Mouse (Mus musculus) MEL (cell line): ENCODE measurements around the gene Rps11. TPM values are rescaled to one million over a fixed set of nuclear protein-coding genes. Genes with fewer than 3 reads are reported as not detected.

ENCODE experiments used
- DNase-seq: peaks from one replicate; pipeline ENCODE4 v3.0.0; 2011; ENCODE audit warnings: low read depth, low spot score
- H3K27ac ChIP-seq: 2 replicates; pipeline ENCODE4 v1.5.1; 2012; ENCODE audit warnings: low read depth, mild to moderate bottlenecking, control low read depth, low read length, moderate library complexity; ENCODE audit not compliant: control insufficient read depth
- H3K27me3 ChIP-seq, 2 experiments: fragments of 150-350 bp in 1 of 2; sonication (generic) in 1 of 2; 2 replicates each; pipeline ENCODE4 v1.6.1; 2012; ENCODE audit warnings: low read length in 2 of 2, mild to moderate bottlenecking in 2 of 2, improper control_type of control experiment in 1 of 2, moderate library complexity in 1 of 2; ENCODE audit not compliant: insufficient read depth in 2 of 2, control insufficient read depth in 1 of 2
- H3K36me3 ChIP-seq, 2 experiments: 2 replicates each; pipeline ENCODE4 v1.6.1; 2012 to 2014; ENCODE audit warnings: low read length in 2 of 2, improper control_type of control experiment in 1 of 2, inconsistent platforms in 1 of 2, mild to moderate bottlenecking in 1 of 2; ENCODE audit not compliant: insufficient read depth in 2 of 2, control insufficient read depth in 1 of 2
- H3K4me1 ChIP-seq, 2 experiments: fragments of 150-350 bp in 1 of 2; sonication (generic) in 1 of 2; 2 replicates each; pipeline ENCODE4 v1.6.1; 2012; ENCODE audit warnings: low read length in 2 of 2, improper control_type of control experiment in 1 of 2, mild to moderate bottlenecking in 1 of 2; ENCODE audit not compliant: insufficient read depth in 2 of 2, control insufficient read depth in 1 of 2
- H3K4me3 ChIP-seq, 2 experiments: fragments of 150-350 bp in 1 of 2; sonication (generic) in 1 of 2; 2 replicates each; pipeline ENCODE4 v1.5.1; 2012; ENCODE audit warnings: low read depth in 2 of 2, low read length in 2 of 2, mild to moderate bottlenecking in 2 of 2, moderate library complexity in 2 of 2, control low read depth in 1 of 2, improper control_type of control experiment in 1 of 2; ENCODE audit not compliant: control insufficient read depth in 1 of 2, insufficient read depth in 1 of 2
- H3K79me2 ChIP-seq: 2 replicates; pipeline ENCODE4 v1.6.1; 2012; ENCODE audit warnings: mild to moderate bottlenecking, low read length, moderate library complexity; ENCODE audit not compliant: control insufficient read depth, poor library complexity, insufficient read depth
- H3K9ac ChIP-seq: 2 replicates; pipeline ENCODE4 v1.6.1; 2012; ENCODE audit warnings: low read depth, mild to moderate bottlenecking, control low read depth, low read length, moderate library complexity; ENCODE audit not compliant: control insufficient read depth, poor library complexity, severe bottlenecking
- H3K9me3 ChIP-seq: fragments of 150-350 bp; sonication (generic); replicated peaks from 2 replicates; pipeline ENCODE4 v1.6.1; 2012; ENCODE audit warnings: mild to moderate bottlenecking, low read length, improper control_type of control experiment, moderate library complexity; ENCODE audit not compliant: insufficient read depth
- CTCF ChIP-seq, 3 experiments: IDR thresholded peaks in 2 of 3; conservative IDR thresholded peaks in 1 of 3; 2 replicates each; pipeline ENCODE4 v1.5.1; 2011 to 2012; ENCODE audit warnings: low read length in 3 of 3, low read depth in 2 of 3, mild to moderate bottlenecking in 2 of 3, improper control_type of control experiment in 1 of 3, inconsistent platforms in 1 of 3, mixed read lengths in 1 of 3, moderate library complexity in 1 of 3; ENCODE audit not compliant: control insufficient read depth in 1 of 3, insufficient read depth in 1 of 3, poor library complexity in 1 of 3, severe bottlenecking in 1 of 3
- EP300 ChIP-seq, 2 experiments: IDR thresholded peaks; 2 replicates each; pipeline ENCODE4 v1.6.1; 2011; ENCODE audit warnings: improper control_type of control experiment in 2 of 2, low read length in 2 of 2, low read depth in 1 of 2, mild to moderate bottlenecking in 1 of 2
- ETS1 ChIP-seq: IDR thresholded peaks from 2 replicates; pipeline ENCODE4 v1.6.1; 2012; ENCODE audit warnings: low read depth, mild to moderate bottlenecking, inconsistent platforms, low read length, improper control_type of control experiment, moderate library complexity
- GATA1 ChIP-seq: IDR thresholded peaks from 2 replicates; pipeline ENCODE4 v1.6.1; 2011; ENCODE audit warnings: low read depth, low read length, improper control_type of control experiment
- HCFC1 ChIP-seq: IDR thresholded peaks from 2 replicates; pipeline ENCODE4 v1.6.1; 2012; ENCODE audit warnings: low read depth, mild to moderate bottlenecking, inconsistent platforms, low read length, improper control_type of control experiment, moderate library complexity
- MAX ChIP-seq: IDR thresholded peaks from 2 replicates; pipeline ENCODE4 v1.6.1; 2011; ENCODE audit warnings: low read length, improper control_type of control experiment
- MAZ ChIP-seq: IDR thresholded peaks from 2 replicates; pipeline ENCODE4 v1.6.1; 2012; ENCODE audit warnings: low read depth, mild to moderate bottlenecking, inconsistent platforms, low read length, improper control_type of control experiment
- MXI1 ChIP-seq: IDR thresholded peaks from 2 replicates; pipeline ENCODE4 v1.6.1; 2011; ENCODE audit warnings: mild to moderate bottlenecking, low read depth, low read length, improper control_type of control experiment
- MYC ChIP-seq: IDR thresholded peaks from 2 replicates; pipeline ENCODE4 v1.6.1; 2011; ENCODE audit warnings: low read depth, mild to moderate bottlenecking, low read length, improper control_type of control experiment, moderate library complexity
- NELFE ChIP-seq: IDR thresholded peaks from 2 replicates; pipeline ENCODE4 v1.6.1; 2011; ENCODE audit warnings: low read depth, low read length, improper control_type of control experiment
- POLR2A ChIP-seq, 2 experiments: IDR thresholded peaks; 2 replicates each; pipeline ENCODE4 v1.6.1; 2011 to 2012; ENCODE audit warnings: low read length in 2 of 2, mild to moderate bottlenecking in 2 of 2, control low read depth in 1 of 2, improper control_type of control experiment in 1 of 2, low read depth in 1 of 2, moderate library complexity in 1 of 2; ENCODE audit not compliant: control insufficient read depth in 1 of 2, insufficient read depth in 1 of 2, poor library complexity in 1 of 2
- POLR2AphosphoS2 ChIP-seq: IDR thresholded peaks from 2 replicates; pipeline ENCODE4 v1.6.1; 2011; ENCODE audit warnings: low read length, improper control_type of control experiment
- RAD21 ChIP-seq: IDR thresholded peaks from 2 replicates; pipeline ENCODE4 v1.6.1; 2011; ENCODE audit warnings: mild to moderate bottlenecking, low read depth, low read length, improper control_type of control experiment
- SIN3A ChIP-seq: IDR thresholded peaks from 2 replicates; pipeline ENCODE4 v1.6.1; 2012; ENCODE audit warnings: low read length, improper control_type of control experiment, inconsistent platforms
- SMC3 ChIP-seq: IDR thresholded peaks from 2 replicates; pipeline ENCODE4 v1.6.1; 2011; ENCODE audit warnings: low read depth, low read length, improper control_type of control experiment
- TAL1 ChIP-seq: IDR thresholded peaks from 2 replicates; pipeline ENCODE4 v1.6.1; 2012; ENCODE audit warnings: mild to moderate bottlenecking, inconsistent platforms, low read length, moderate library complexity, mixed read lengths
- TCF12 ChIP-seq: IDR thresholded peaks from 2 replicates; pipeline ENCODE4 v1.6.1; 2014; ENCODE audit warnings: low read depth, mild to moderate bottlenecking, inconsistent platforms, low read length, improper control_type of control experiment, moderate library complexity
- UBTF ChIP-seq: IDR thresholded peaks from 2 replicates; pipeline ENCODE4 v1.6.1; 2012; ENCODE audit warnings: low read depth, mild to moderate bottlenecking, inconsistent platforms, low read length, improper control_type of control experiment, moderate library complexity, borderline replicate concordance; ENCODE audit not compliant: insufficient read depth
- ZC3H11A ChIP-seq: IDR thresholded peaks from 2 replicates; pipeline ENCODE4 v1.6.1; 2012; ENCODE audit warnings: low read depth, mild to moderate bottlenecking, inconsistent platforms, low read length, improper control_type of control experiment
- ZKSCAN1 ChIP-seq: IDR thresholded peaks from 2 replicates; pipeline ENCODE4 v1.6.1; 2012; ENCODE audit warnings: low read depth, mild to moderate bottlenecking, inconsistent platforms, low read length, improper control_type of control experiment, moderate library complexity
- ZNF384 ChIP-seq: IDR thresholded peaks from 2 replicates; pipeline ENCODE4 v1.6.1; 2012; ENCODE audit warnings: low read depth, mild to moderate bottlenecking, inconsistent platforms, low read length, improper control_type of control experiment
- polyA plus RNA-seq, 2 experiments: library from polyadenylated mRNA; stranded (reverse) in 1 of 2; unstranded in 1 of 2; fragments of >175 nt in 1 of 2; fragments of >200 nt in 1 of 2; gene quantifications; 2 replicates each; pipeline versions ENCODE4 v1.2.1 to v1.2.4; 2012; ENCODE audit warnings: low replicate concordance in 2 of 2, low read depth in 1 of 2; ENCODE audit not compliant: insufficient read length in 2 of 2, insufficient read depth in 1 of 2, missing spikeins in 1 of 2
- total RNA-seq: library from RNA; depleted of rRNA; stranded (reverse); fragments of 300-350 nt; gene quantifications from 2 replicates; pipeline ENCODE4 v1.2.3, GENCODE M21; 2012

The Rps11 gene
- total and polyA plus RNA-seq, 3 experiments, result 2,708 to 5,434 (median 3,189) TPM

- Histone ChIP-seq H3K27me3 (no peaks in the 10 kb centered on the region), H3K79me2 (no peaks in the 10 kb centered on the region), H3K9me3 (no peaks in the 10 kb centered on the region)
- TF ChIP-seq ZC3H11A (peak; percentile 80), ZNF384 (no peak), RAD21 (peak; percentile 89), SIN3A (peak; percentile 78), CTCF (IDR thresholded peaks at IDR 0.05 in 2 of 3, conservative IDR thresholded peaks at IDR 0.05 in 1 of 3; ENCODE audit: control insufficient read depth in 1 of 3, insufficient read depth in 1 of 3, low read depth in 2 of 3, low read length in 3 of 3, poor library complexity in 1 of 3, severe bottlenecking in 1 of 3) (peak; percentile 89 to 94 (median 93)), EP300 (IDR thresholded peaks at IDR 0.05; ENCODE audit: low read depth in 1 of 2, low read length in 2 of 2) (peak in 1 of 2 experiments; percentile 17; a peak in 1 of 4 replicates), ZKSCAN1 (no peak), UBTF (no peak), MYC (no peak), MXI1 (0 out of 2 replicates have a peak, but pooled peaks have one; percentile 10), ETS1 (0 out of 2 replicates have a peak, but pooled peaks have one; percentile 22), TCF12 (no peak), POLR2AphosphoS2 (peak; percentile 79), SMC3 (peak; percentile 88), MAZ (no peak), HCFC1 (peak; percentile 45; the same call in 1 of the 2 replicates)
- TF ChIP-seq, all 39 proteins: peak for 10
- H3K4me3 ChIP-seq, result no peak overlapping the region
- H3K4me1 ChIP-seq, result peaks cover 0 to 4% of the 10 kb centered on the region in 2 experiments; a peak in 1 of 4 replicates
- no peak overlapping the region for H3K27ac ChIP-seq
- peak; percentile 90 for DNase-seq
- H3K36me3 ChIP-seq, result peaks cover 0 to 2% of the 10 kb centered on the region in 2 experiments; a peak in 1 of 4 replicates
- no peak overlapping the region for H3K9ac ChIP-seq
These were observed 44.4 kb downstream of the Rps11 start for GRCm38 (mm10) chr7:45079856-45080255.

GRCm38 (mm10) chr7:45078513-45078912, 45.7 kb downstream of the Rps11 start:
- Histone ChIP-seq H3K4me1 (peaks cover 0 to 4% of the 10 kb centered on the region in 2 experiments; a peak in 1 of 4 replicates), H3K4me3 (no peak overlapping the region), H3K79me2 (no peaks in the 10 kb centered on the region), H3K9me3 (no peaks in the 10 kb centered on the region), H3K9ac (no peak overlapping the region), H3K27me3 (no peaks in the 10 kb centered on the region), H3K27ac (no peak overlapping the region), H3K36me3 (peaks cover 0 to 2% of the 10 kb centered on the region in 2 experiments; a peak in 1 of 4 replicates)
- TF ChIP-seq MAX, result no peak
- no peak for TF ChIP-seq MYC
- no peak for TF ChIP-seq ZKSCAN1
- peak; percentile 66 for TF ChIP-seq ZC3H11A
- TF ChIP-seq POLR2A (IDR thresholded peaks at IDR 0.05; ENCODE audit: control insufficient read depth in 1 of 2, insufficient read depth in 1 of 2, low read depth in 1 of 2, low read length in 2 of 2, poor library complexity in 1 of 2), result peak in 1 of 2 experiments; percentile 24; a peak in 1 of 4 replicates
- peak; percentile 51; the same call in 1 of the 2 replicates for TF ChIP-seq SIN3A
- no peak for TF ChIP-seq NELFE
- peak; percentile 37; the same call in 1 of the 2 replicates for TF ChIP-seq MXI1
- peak; percentile 82 to 90 (median 88) for TF ChIP-seq CTCF (IDR thresholded peaks at IDR 0.05 in 2 of 3, conservative IDR thresholded peaks at IDR 0.05 in 1 of 3; ENCODE audit: control insufficient read depth in 1 of 3, insufficient read depth in 1 of 3, low read depth in 2 of 3, low read length in 3 of 3, poor library complexity in 1 of 3, severe bottlenecking in 1 of 3)
- TF ChIP-seq TAL1, result no peak
- peak; percentile 81 for TF ChIP-seq RAD21
- no peak for TF ChIP-seq GATA1
- TF ChIP-seq SMC3, result peak; percentile 72
- peak; percentile 84 for DNase-seq
